In genomic region chr4:129231594-129232450, GRCm38 (mm10) we compare ENCODE assay signal across 9 mouse cellular contexts. TPM values are rescaled to one million over a fixed set of nuclear protein-coding genes. Genes with fewer than 3 reads are reported as not detected.
A peak's percentile ranks its signal among the peaks of the same experiment; 100 is the strongest.
DNase-seq lines count a peak whose midpoint lies in the region; ATAC-seq and TF ChIP-seq lines count a peak whose summit lies in the region.
"Had no signal": no experiment of that assay in that cellular context is flagged by ENCODE, and none has a peak within 500 bp of the region (broad histone marks: within the 10 kb centered on the region; RNA-seq: fewer than 3 reads in every experiment).

No protein-coding gene starts in this region.

- H3K9me3 ChIP-seq in midbrain, embryonic 12.5 days, result no peaks in the 10 kb centered on the region
- H3K9me3 ChIP-seq in midbrain, embryonic 16.5 days (replicated peaks; ENCODE audit: control insufficient read depth, low read length, poor library complexity, severe bottlenecking), result no peaks in the 10 kb centered on the region
- no peaks in the 10 kb centered on the region for H3K9me3 ChIP-seq in intestine, postnatal 0 days (ENCODE audit: control insufficient read depth)
- H3K9me3 ChIP-seq in liver, postnatal 0 days (ENCODE audit: low read length), result no peaks in the 10 kb centered on the region
- H3K9me3 ChIP-seq in hindbrain, postnatal 0 days (ENCODE audit: low read length), result no peaks in the 10 kb centered on the region

- no peak for TF ChIP-seq EP300 in liver, postnatal 0 days (IDR thresholded peaks at IDR 0.05; ENCODE audit: low read depth)

- no peak overlapping the region for H3K4me3 ChIP-seq in midbrain, embryonic 12.5 days
- H3K4me3 ChIP-seq in midbrain, embryonic 16.5 days (ENCODE audit: low read depth, low read length), result no peak overlapping the region
- H3K4me3 ChIP-seq in intestine, postnatal 0 days (ENCODE audit: low read depth, low read length), result no peak overlapping the region
- H3K4me3 ChIP-seq in liver, postnatal 0 days (ENCODE audit: low read depth, low read length), result no peak overlapping the region
- no peak overlapping the region for H3K4me3 ChIP-seq in hindbrain, postnatal 0 days (ENCODE audit: low read length)

- H3K36me3 ChIP-seq in midbrain, embryonic 12.5 days, result no peaks in the 10 kb centered on the region
- no peaks in the 10 kb centered on the region for H3K36me3 ChIP-seq in midbrain, embryonic 16.5 days (ENCODE audit: control insufficient read depth, insufficient read depth, low read length)
- no peaks in the 10 kb centered on the region; the same call in 1 of the 2 replicates for H3K36me3 ChIP-seq in intestine, postnatal 0 days (ENCODE audit: control insufficient read depth, insufficient read depth)
- no peaks in the 10 kb centered on the region for H3K36me3 ChIP-seq in liver, postnatal 0 days (replicated peaks; ENCODE audit: insufficient read depth, low read length)
- no peaks in the 10 kb centered on the region for H3K36me3 ChIP-seq in hindbrain, postnatal 0 days (ENCODE audit: insufficient read depth, low read length)

- H3K4me1 ChIP-seq in midbrain, embryonic 12.5 days, result peaks cover 25% of the 10 kb centered on the region
- peaks cover 12% of the 10 kb centered on the region for H3K4me1 ChIP-seq in midbrain, embryonic 16.5 days (ENCODE audit: control insufficient read depth, insufficient read depth, low read length)
- H3K4me1 ChIP-seq in intestine, postnatal 0 days (replicated peaks; ENCODE audit: control insufficient read depth, insufficient read depth, low read length), result peaks cover 6% of the 10 kb centered on the region
- peaks cover 40% of the 10 kb centered on the region for H3K4me1 ChIP-seq in liver, postnatal 0 days (ENCODE audit: insufficient read depth)
- peaks cover 13% of the 10 kb centered on the region; the same call in 1 of the 2 replicates for H3K4me1 ChIP-seq in hindbrain, postnatal 0 days (ENCODE audit: insufficient read depth, low read length)

- H3K4me2 ChIP-seq in midbrain, embryonic 12.5 days (replicated peaks), result no peak overlapping the region
- H3K4me2 ChIP-seq in midbrain, embryonic 16.5 days (ENCODE audit: low read length), result no peak overlapping the region
- H3K4me2 ChIP-seq in intestine, postnatal 0 days (replicated peaks; ENCODE audit: low read depth), result peak overlapping the region; percentile 18
- H3K4me2 ChIP-seq in liver, postnatal 0 days (ENCODE audit: low read depth, low read length), result no peak overlapping the region
- H3K4me2 ChIP-seq in hindbrain, postnatal 0 days (ENCODE audit: low read depth, low read length), result no peak overlapping the region

- DNase-seq in liver, postnatal 0 days, result no peak
- DNase-seq in urinary bladder, postnatal 4 days (ENCODE audit: low spot score in 2 of 2), result peak; percentile 76 to 81
- DNase-seq in thymus, postnatal 14 days, result no peak
- DNase-seq in thymus, postnatal 0 days (ENCODE audit: low spot score), result no peak
- DNase-seq in hindbrain, postnatal 0 days (ENCODE audit: low spot score), result no peak

- H3K9ac ChIP-seq in midbrain, embryonic 12.5 days (replicated peaks), result 0 out of 2 replicates have a peak overlapping the region, but pooled peaks have one; percentile 15
- H3K9ac ChIP-seq in midbrain, embryonic 16.5 days (ENCODE audit: low read depth, low read length), result no peak overlapping the region
- H3K9ac ChIP-seq in intestine, postnatal 0 days (ENCODE audit: low read depth, low read length), result no peak overlapping the region
- H3K9ac ChIP-seq in liver, postnatal 0 days (replicated peaks), result 0 out of 2 replicates have a peak overlapping the region, but pooled peaks have one; percentile 16
- no peak overlapping the region for H3K9ac ChIP-seq in hindbrain, postnatal 0 days (replicated peaks; ENCODE audit: low read length)

- peaks cover 5% of the 10 kb centered on the region; the same call in 1 of the 2 replicates for H3K27me3 ChIP-seq in midbrain, embryonic 12.5 days
- H3K27me3 ChIP-seq in midbrain, embryonic 16.5 days (ENCODE audit: control insufficient read depth, insufficient read depth, low read depth, low read length), result no peaks in the 10 kb centered on the region
- no peaks in the 10 kb centered on the region for H3K27me3 ChIP-seq in intestine, postnatal 0 days (replicated peaks; ENCODE audit: control insufficient read depth, insufficient read depth, low read length)
- H3K27me3 ChIP-seq in liver, postnatal 0 days (ENCODE audit: insufficient read depth, low read length), result peaks cover 2% of the 10 kb centered on the region; the same call in 1 of the 2 replicates
- H3K27me3 ChIP-seq in hindbrain, postnatal 0 days (ENCODE audit: insufficient read depth, low read length), result no peaks in the 10 kb centered on the region

- H3K27ac ChIP-seq in midbrain, embryonic 12.5 days (replicated peaks), result no peak overlapping the region
- no peak overlapping the region for H3K27ac ChIP-seq in midbrain, embryonic 16.5 days (ENCODE audit: low read length)
- peak overlapping the region; percentile 76 for H3K27ac ChIP-seq in intestine, postnatal 0 days (ENCODE audit: low read depth, low read length)
- H3K27ac ChIP-seq in liver, postnatal 0 days (ENCODE audit: low read depth), result peak overlapping the region; percentile 16; the same call in 1 of the 2 replicates
- H3K27ac ChIP-seq in hindbrain, postnatal 0 days, result no peak overlapping the region
- H3K27ac ChIP-seq: macrophage had no signal

- TF ChIP-seq CTCF in intestine, postnatal 0 days (IDR thresholded peaks at IDR 0.05; ENCODE audit: low read depth), result 0 out of 2 replicates have a peak, but pooled peaks have one; percentile 5
- TF ChIP-seq CTCF in liver, postnatal 0 days (IDR thresholded peaks at IDR 0.05; ENCODE audit: low read depth), result no peak
- no peak for TF ChIP-seq CTCF in hindbrain, postnatal 0 days (IDR thresholded peaks at IDR 0.05; ENCODE audit: low read depth)

- no peak for ATAC-seq in midbrain, embryonic 12.5 days (ENCODE audit: low FRiP score, low read depth)
- ATAC-seq in midbrain, embryonic 16.5 days, result no peak
- ATAC-seq in intestine, postnatal 0 days, result peak; percentile 55
- no peak for ATAC-seq in liver, postnatal 0 days
- no peak for ATAC-seq in hindbrain, postnatal 0 days

- WGBS in midbrain, embryonic 12.5 days, result 69% methylated on average over 12 of the region's 12 CpGs
- 77% methylated on average over 12 of the region's 12 CpGs for WGBS in midbrain, embryonic 16.5 days
- WGBS in intestine, postnatal 0 days, result 40% methylated on average over 12 of the region's 12 CpGs
- 63% methylated on average over 12 of the region's 12 CpGs for WGBS in liver, postnatal 0 days (ENCODE audit: insufficient replicate concordance)
- 64% methylated on average over 12 of the region's 12 CpGs for WGBS in hindbrain, postnatal 0 days

RNA-seq across cellular contexts. Expression of gene C77080, which starts 29.4 kb away (rescaled TPM):
- 5.2 and 6.3 TPM in 2 replicates for polyA plus RNA-seq in midbrain, embryonic 12.5 days (2016; fragmentation: Nextera tagmentation; extraction: Ambion mirVana)
- polyA plus RNA-seq in midbrain, embryonic 16.5 days (2015; fragmentation: Nextera tagmentation; extraction: Ambion mirVana), result 6.7 and 8.2 TPM in 2 replicates
- polyA plus RNA-seq in intestine, postnatal 0 days (2015; fragmentation: Nextera tagmentation; extraction: Ambion mirVana), result 14.3 and 15.1 TPM in 2 replicates
- polyA plus RNA-seq in liver, postnatal 0 days (2015; fragmentation: Nextera tagmentation; extraction: Ambion mirVana), result 1.4 and 1.8 TPM in 2 replicates
- polyA plus RNA-seq in thymus, postnatal 0 days (2015; fragmentation: Nextera tagmentation; extraction: Ambion mirVana), result 3.3 and 3.6 TPM in 2 replicates
- 23.1 and 29.0 TPM in 2 replicates for total RNA-seq in hindbrain, postnatal 0 days (2014; rRNA removed)
- 4.9 and 5.3 TPM in 2 replicates for polyA plus RNA-seq in hindbrain, postnatal 0 days (2015; fragmentation: Nextera tagmentation; extraction: Ambion mirVana)

RNA-seq across cellular contexts. Expression of gene Yars, which starts 42.3 kb away (rescaled TPM):
- 104 and 108 TPM in 2 replicates for polyA plus RNA-seq in midbrain, embryonic 12.5 days (2016; fragmentation: Nextera tagmentation; extraction: Ambion mirVana)
- polyA plus RNA-seq in midbrain, embryonic 16.5 days (2015; fragmentation: Nextera tagmentation; extraction: Ambion mirVana), result 111 and 116 TPM in 2 replicates
- 35.6 and 41.8 TPM in 2 replicates for polyA plus RNA-seq in intestine, postnatal 0 days (2015; fragmentation: Nextera tagmentation; extraction: Ambion mirVana)
- polyA plus RNA-seq in liver, postnatal 0 days (2015; fragmentation: Nextera tagmentation; extraction: Ambion mirVana), result 23.0 and 25.7 TPM in 2 replicates
- polyA plus RNA-seq in thymus, postnatal 0 days (2015; fragmentation: Nextera tagmentation; extraction: Ambion mirVana), result 49.7 and 50.6 TPM in 2 replicates
- 56.0 and 79.6 TPM in 2 replicates for total RNA-seq in hindbrain, postnatal 0 days (2014; rRNA removed)
- polyA plus RNA-seq in hindbrain, postnatal 0 days (2015; fragmentation: Nextera tagmentation; extraction: Ambion mirVana), result 101 and 102 TPM in 2 replicates

RNA-seq across cellular contexts. Expression of gene S100pbp, which starts 42.3 kb away (rescaled TPM):
- 28.4 and 31.3 TPM in 2 replicates for polyA plus RNA-seq in midbrain, embryonic 12.5 days (2016; fragmentation: Nextera tagmentation; extraction: Ambion mirVana)
- 27.0 and 28.0 TPM in 2 replicates for polyA plus RNA-seq in midbrain, embryonic 16.5 days (2015; fragmentation: Nextera tagmentation; extraction: Ambion mirVana)
- polyA plus RNA-seq in intestine, postnatal 0 days (2015; fragmentation: Nextera tagmentation; extraction: Ambion mirVana), result 6.9 and 7.7 TPM in 2 replicates
- polyA plus RNA-seq in liver, postnatal 0 days (2015; fragmentation: Nextera tagmentation; extraction: Ambion mirVana), result 3.5 and 3.6 TPM in 2 replicates
- polyA plus RNA-seq in thymus, postnatal 0 days (2015; fragmentation: Nextera tagmentation; extraction: Ambion mirVana), result 17.0 TPM in 2 replicates
- total RNA-seq in hindbrain, postnatal 0 days (2014; rRNA removed), result 35.9 and 36.8 TPM in 2 replicates
- polyA plus RNA-seq in hindbrain, postnatal 0 days (2015; fragmentation: Nextera tagmentation; extraction: Ambion mirVana), result 16.2 and 16.9 TPM in 2 replicates

RNA-seq across cellular contexts. Expression of gene Sync, which starts 55.6 kb away (rescaled TPM):
- 0.62 and 0.66 TPM in 2 replicates for polyA plus RNA-seq in midbrain, embryonic 12.5 days (2016; fragmentation: Nextera tagmentation; extraction: Ambion mirVana)
- 0.63 and 0.85 TPM in 2 replicates for polyA plus RNA-seq in midbrain, embryonic 16.5 days (2015; fragmentation: Nextera tagmentation; extraction: Ambion mirVana)
- 1.3 and 1.6 TPM in 2 replicates for polyA plus RNA-seq in intestine, postnatal 0 days (2015; fragmentation: Nextera tagmentation; extraction: Ambion mirVana)
- 0.15 TPM in 1 of 2 replicates, not detected in the other for polyA plus RNA-seq in liver, postnatal 0 days (2015; fragmentation: Nextera tagmentation; extraction: Ambion mirVana)
- polyA plus RNA-seq in thymus, postnatal 0 days (2015; fragmentation: Nextera tagmentation; extraction: Ambion mirVana), result 0.31 and 0.35 TPM in 2 replicates
- 1.9 and 3.3 TPM in 2 replicates for total RNA-seq in hindbrain, postnatal 0 days (2014; rRNA removed)
- polyA plus RNA-seq in hindbrain, postnatal 0 days (2015; fragmentation: Nextera tagmentation; extraction: Ambion mirVana), result 1.9 and 2.0 TPM in 2 replicates

Comparison
In these comparisons a context has a peak if more than half of its experiments do, and no peak if none do; other contexts are left out.
1. H3K9ac ChIP-seq: peak in midbrain, embryonic 12.5 days (single experiment) and liver, postnatal 0 days (single experiment); none in midbrain, embryonic 16.5 days (single experiment), intestine, postnatal 0 days (single experiment) and hindbrain, postnatal 0 days (single experiment).
2. H3K27ac ChIP-seq: peak in intestine, postnatal 0 days (single experiment) and liver, postnatal 0 days (single experiment); none in midbrain, embryonic 12.5 days (single experiment), midbrain, embryonic 16.5 days (single experiment) and hindbrain, postnatal 0 days (single experiment).
3. DNase-seq: peak in urinary bladder, postnatal 4 days (2 of 2); none in liver, postnatal 0 days (single experiment), thymus, postnatal 14 days (single experiment), thymus, postnatal 0 days (single experiment) and hindbrain, postnatal 0 days (single experiment).